Mouse (Mus musculus) forebrain, embryonic 15.5 days (tissue): ENCODE data around the gene Arhgap17. TPM values are rescaled to one million over a fixed set of nuclear protein-coding genes. Genes with fewer than 3 reads are reported as not detected.
A peak's percentile ranks its signal among the peaks of the same experiment; 100 is the strongest.

Source experiments
- ATAC-seq: fragments of 200-750 bp; cut with Nextera tagmentation; replicated peaks from 2 replicates; pipeline ENCODE4 v1.8.0; 2017; ENCODE audit warnings: mild to moderate bottlenecking, moderate TSS enrichment, moderate library complexity
- H3K27ac ChIP-seq: fragments of 300-500 bp; sonication (generic); replicated peaks from 2 replicates; pipeline ENCODE4 v1.5.1; 2015; ENCODE audit warnings: mild to moderate bottlenecking, inconsistent platforms
- H3K27me3 ChIP-seq: fragments of 300-500 bp; sonication (generic); 2 replicates; pipeline ENCODE4 v1.6.1; 2015; ENCODE audit warnings: inconsistent platforms
- H3K36me3 ChIP-seq: fragments of 300-500 bp; sonication (generic); 2 replicates; pipeline ENCODE4 v1.6.1; 2015; ENCODE audit warnings: mild to moderate bottlenecking, inconsistent platforms
- H3K4me1 ChIP-seq: fragments of 300-500 bp; sonication (generic); 2 replicates; pipeline ENCODE4 v1.6.1; 2015; ENCODE audit warnings: inconsistent platforms
- H3K4me2 ChIP-seq: fragments of 300-500 bp; sonication (generic); replicated peaks from 2 replicates; pipeline ENCODE4 v1.6.1; 2015; ENCODE audit warnings: mild to moderate bottlenecking, inconsistent platforms
- H3K4me3 ChIP-seq: fragments of 300-500 bp; sonication (generic); 2 replicates; pipeline ENCODE4 v1.5.1; 2015; ENCODE audit warnings: mild to moderate bottlenecking, inconsistent platforms
- H3K9ac ChIP-seq: fragments of 300-500 bp; sonication (generic); replicated peaks from 2 replicates; pipeline ENCODE4 v1.6.1; 2015; ENCODE audit warnings: mild to moderate bottlenecking, inconsistent platforms
- H3K9me3 ChIP-seq: fragments of 300-500 bp; sonication (generic); 2 replicates; pipeline ENCODE4 v1.6.1; 2016; ENCODE audit warnings: inconsistent platforms
- WGBS: fragments of 180-500 bp; shearing (Covaris S2); methylation state at CpG from one replicate; pipeline ENCODE4 v1.1.7; 2015; ENCODE audit warnings: mixed read lengths; 5-methylcytosine and 5-hydroxymethylcytosine counted together
- polyA plus RNA-seq: library from polyadenylated mRNA; unstranded; fragments of >200 nt; fragmentation: Nextera tagmentation; extraction: Ambion mirVana; gene quantifications from 2 replicates; pipeline ENCODE4 v1.2.1, GENCODE M21; 2015

The Arhgap17 gene
- polyA plus RNA-seq, 1 experiment from 2014 or later: 10.1 TPM

DNA sequence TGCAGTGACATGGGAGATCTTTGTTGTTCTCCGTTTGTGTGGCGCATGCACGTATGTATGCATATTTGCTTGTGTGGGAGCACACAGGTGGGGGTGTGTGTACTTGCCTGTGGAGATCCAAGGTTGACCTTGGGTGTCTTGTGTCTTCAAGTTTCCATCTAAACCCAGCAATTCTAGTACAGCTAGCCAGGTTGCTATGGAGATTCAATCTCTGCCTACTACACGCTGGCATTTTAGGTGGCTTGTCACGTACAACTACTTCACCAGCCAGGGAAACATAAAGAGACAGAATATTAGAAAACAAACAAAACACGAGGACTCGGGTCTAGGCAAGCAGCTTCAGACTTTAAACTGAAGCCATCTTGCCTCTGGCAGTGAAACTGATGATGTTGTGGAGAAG lies 116.3 kb downstream of the Arhgap17 start:
- Histone ChIP-seq H3K27ac (no peak overlapping the region), H3K4me3 (no peak overlapping the region), H3K4me2 (no peak overlapping the region), H3K4me1 (0 out of 2 replicates have a peak, but pooled peaks cover 2% of the 10 kb centered on the region), H3K36me3 (no peaks in the 10 kb centered on the region), H3K9me3 (no peaks in the 10 kb centered on the region), H3K9ac (no peak overlapping the region), H3K27me3 (no peaks in the 10 kb centered on the region)
- 66% methylated on average over 7 of the region's 7 CpGs for WGBS
- peak; percentile 35; the same call in 1 of the 2 replicates for ATAC-seq

DNA sequence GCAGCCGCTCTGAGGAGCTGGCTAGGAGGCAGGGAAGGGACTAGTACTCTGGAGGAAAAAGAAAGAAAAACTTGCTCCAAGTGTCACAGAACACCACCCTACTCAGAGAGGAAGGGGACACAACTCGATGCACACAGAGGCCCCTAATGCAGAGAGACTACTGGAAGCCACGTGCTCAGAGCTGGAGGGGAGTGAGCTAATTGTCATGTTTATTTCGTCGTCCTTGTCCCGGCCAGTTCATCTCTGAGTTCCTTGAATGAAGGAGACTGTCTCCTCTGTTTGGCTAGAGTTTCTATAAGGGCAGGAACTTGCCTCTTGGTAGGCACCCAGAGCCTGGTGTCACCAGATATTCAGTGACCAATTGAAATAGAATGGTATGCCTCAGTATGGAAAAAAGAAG lies 118.4 kb downstream of the Arhgap17 start:
- no peak for ATAC-seq
- no peaks in the 10 kb centered on the region for H3K36me3 ChIP-seq
- no peak overlapping the region for H3K27ac ChIP-seq
- H3K27me3 ChIP-seq: no peaks in the 10 kb centered on the region
- H3K4me2 ChIP-seq: no peak overlapping the region
- whole genome bisulfite sequencing: 52% methylated on average over 6 of the region's 6 CpGs
- H3K9me3 ChIP-seq: no peaks in the 10 kb centered on the region
- 0 out of 2 replicates have a peak, but pooled peaks cover 2% of the 10 kb centered on the region for H3K4me1 ChIP-seq
- H3K9ac ChIP-seq: no peak overlapping the region
- no peak overlapping the region for H3K4me3 ChIP-seq

DNA sequence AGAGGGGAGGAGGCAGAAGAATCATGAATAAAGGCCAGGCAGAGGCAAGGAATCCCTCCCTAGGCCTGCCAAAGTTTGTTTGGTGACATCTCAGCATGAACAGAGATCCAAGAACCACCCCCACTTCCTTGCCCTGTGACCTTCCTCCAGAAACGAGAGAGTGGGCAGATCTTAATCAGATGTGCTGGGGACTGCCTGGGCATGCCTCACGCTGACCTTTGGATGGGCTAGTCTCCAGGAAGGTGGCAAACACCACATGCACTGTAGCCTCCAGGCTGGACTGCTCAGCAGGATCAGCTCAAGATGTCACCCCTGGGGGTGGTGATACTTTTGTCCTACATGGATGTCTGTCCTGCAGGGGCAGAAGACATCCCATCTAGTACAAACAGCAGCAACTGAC lies 121.5 kb downstream of the Arhgap17 start:
- 71% methylated on average over 2 of the region's 2 CpGs for WGBS
- Histone ChIP-seq H3K9ac (no peak overlapping the region), H3K27me3 (no peaks in the 10 kb centered on the region), H3K27ac (no peak overlapping the region), H3K4me2 (no peak overlapping the region), H3K4me3 (no peak overlapping the region), H3K9me3 (no peaks in the 10 kb centered on the region), H3K4me1 (no peaks in the 10 kb centered on the region), H3K36me3 (no peaks in the 10 kb centered on the region)
- no peak for ATAC-seq

DNA sequence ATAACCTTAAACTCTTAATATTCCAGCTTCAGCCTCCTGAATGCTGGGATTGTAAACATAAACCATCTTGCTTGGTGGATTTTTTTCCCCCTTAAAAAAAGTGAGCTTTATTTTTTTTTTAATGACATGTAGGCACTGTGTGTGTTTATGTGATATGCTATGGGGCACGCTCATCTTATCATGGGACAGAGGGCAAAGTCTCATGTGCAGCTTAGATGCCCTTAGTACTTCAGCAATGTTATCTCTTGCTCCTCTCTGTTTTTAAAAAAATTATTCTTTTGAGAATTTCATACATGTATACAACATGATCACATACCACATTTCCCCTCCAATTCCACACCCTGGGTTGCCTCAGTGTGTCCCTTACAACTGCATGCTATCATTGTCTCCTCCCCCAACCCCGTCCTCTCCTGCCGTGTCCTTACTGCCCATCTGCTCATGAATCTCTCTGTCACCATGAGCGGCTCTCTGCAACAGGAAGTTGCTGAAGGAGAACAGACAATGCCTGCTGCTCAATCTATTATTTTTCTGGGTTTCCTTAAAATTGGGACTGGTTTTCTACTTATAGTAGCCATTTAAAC lies 123.1 kb downstream of the Arhgap17 start:
- ATAC-seq: no peak
- Histone ChIP-seq H3K4me3 (no peak overlapping the region), H3K36me3 (no peaks in the 10 kb centered on the region), H3K9ac (no peak overlapping the region), H3K4me2 (no peak overlapping the region), H3K4me1 (no peaks in the 10 kb centered on the region), H3K9me3 (no peaks in the 10 kb centered on the region), H3K27me3 (no peaks in the 10 kb centered on the region), H3K27ac (no peak overlapping the region)
- WGBS: 79% methylated on average over 4 of the region's 4 CpGs

DNA sequence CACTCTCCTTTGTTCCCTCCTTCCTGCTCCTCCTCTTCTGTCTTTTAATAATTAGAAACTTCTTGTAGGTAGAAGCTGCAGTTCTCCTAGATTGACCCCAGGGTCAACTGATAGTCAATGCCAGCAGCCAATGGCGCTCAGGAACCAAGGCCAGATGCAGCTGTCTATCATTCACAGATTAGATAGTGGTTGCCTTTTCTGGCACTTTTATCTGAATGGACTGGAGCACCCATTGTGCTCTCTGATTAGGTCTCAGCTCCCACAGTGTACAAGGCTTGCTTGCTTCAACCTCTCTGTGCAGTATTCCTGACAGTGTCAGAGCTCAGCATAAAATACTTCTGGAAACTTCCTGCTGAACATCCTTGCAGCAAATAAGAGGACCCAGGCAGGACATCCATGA lies 124.9 kb downstream of the Arhgap17 start:
- ATAC-seq: no peak
- Histone ChIP-seq H3K9me3 (no peaks in the 10 kb centered on the region), H3K4me2 (no peak overlapping the region), H3K36me3 (no peaks in the 10 kb centered on the region), H3K4me1 (no peaks in the 10 kb centered on the region), H3K4me3 (no peak overlapping the region), H3K9ac (no peak overlapping the region), H3K27me3 (no peaks in the 10 kb centered on the region), H3K27ac (no peak overlapping the region)
- WGBS: 83% methylated on average over 1 of the region's 1 CpGs

DNA sequence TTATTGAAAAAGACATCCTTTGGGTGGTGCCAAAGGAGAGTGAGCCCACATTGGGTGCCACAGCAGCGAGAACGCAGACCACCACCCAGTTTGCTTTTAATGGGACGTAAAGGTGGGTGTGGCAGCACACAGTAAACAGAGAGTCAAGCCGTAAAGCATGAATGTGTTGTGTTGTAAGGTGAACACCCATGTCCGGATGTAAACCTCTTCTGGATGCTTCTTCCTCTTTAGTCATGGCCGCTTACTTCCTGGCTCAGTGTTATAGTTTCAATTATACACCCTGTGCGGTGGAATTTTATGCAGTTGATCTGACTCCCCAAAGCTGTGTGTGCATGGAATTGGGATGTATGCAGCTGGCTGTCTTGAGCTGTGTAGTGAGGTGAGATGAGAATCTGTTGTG lies 127.5 kb downstream of the Arhgap17 start:
- Histone ChIP-seq H3K9me3 (no peaks in the 10 kb centered on the region), H3K27me3 (no peaks in the 10 kb centered on the region), H3K9ac (no peak overlapping the region), H3K36me3 (no peaks in the 10 kb centered on the region), H3K4me3 (no peak overlapping the region), H3K27ac (no peak overlapping the region), H3K4me2 (no peak overlapping the region), H3K4me1 (no peaks in the 10 kb centered on the region)
- no peak for ATAC-seq
- WGBS: 92% methylated on average over 7 of the region's 7 CpGs

DNA sequence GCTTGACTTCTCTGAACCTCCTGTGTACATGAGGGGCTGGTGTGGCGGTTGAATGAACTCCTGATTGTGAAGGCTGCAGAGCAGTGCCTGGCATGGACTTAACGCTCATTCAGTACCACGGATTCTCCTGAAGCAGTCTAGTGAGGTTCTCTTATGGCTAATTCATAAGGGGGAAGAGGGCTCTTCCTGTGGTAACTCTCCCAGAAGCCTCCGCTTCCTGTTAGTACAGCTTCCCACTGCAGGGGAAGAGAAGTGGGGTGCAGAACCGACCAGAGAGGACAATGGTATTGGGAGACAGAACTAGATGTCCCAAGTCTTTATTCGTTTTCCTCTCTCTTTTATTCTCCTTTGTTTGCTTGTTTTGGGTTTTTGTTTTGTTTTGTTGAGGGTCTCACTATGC lies 129.7 kb downstream of the Arhgap17 start:
- Histone ChIP-seq H3K36me3 (no peaks in the 10 kb centered on the region), H3K9ac (no peak overlapping the region), H3K4me1 (no peaks in the 10 kb centered on the region), H3K4me3 (no peak overlapping the region), H3K9me3 (no peaks in the 10 kb centered on the region), H3K4me2 (no peak overlapping the region), H3K27ac (no peak overlapping the region), H3K27me3 (no peaks in the 10 kb centered on the region)
- WGBS: 77% methylated on average over 6 of the region's 6 CpGs
- ATAC-seq: no peak

DNA sequence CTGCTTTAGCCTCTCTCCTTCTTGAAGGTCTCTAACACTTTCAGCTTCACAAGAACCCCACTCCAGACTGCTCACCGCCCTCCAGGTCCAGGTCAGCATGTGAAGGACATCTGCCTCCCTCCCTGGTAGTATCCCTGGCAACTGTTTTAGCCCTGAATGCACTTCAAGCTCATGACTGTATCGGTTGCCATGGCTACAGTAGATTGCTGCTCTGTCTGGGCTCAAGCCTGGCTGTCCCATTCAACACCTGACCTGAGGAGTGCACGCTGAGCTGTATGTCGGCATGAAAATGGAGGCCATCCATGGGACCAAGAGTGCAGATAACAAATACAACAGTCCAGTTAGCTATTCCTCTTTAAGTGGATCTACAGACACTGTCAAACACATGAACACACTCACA lies 131.1 kb downstream of the Arhgap17 start:
- ATAC-seq: peak; percentile 55; the same call in 1 of the 2 replicates
- no peaks in the 10 kb centered on the region for H3K36me3 ChIP-seq
- H3K9me3 ChIP-seq: no peaks in the 10 kb centered on the region
- no peak overlapping the region for H3K27ac ChIP-seq
- no peaks in the 10 kb centered on the region for H3K4me1 ChIP-seq
- no peak overlapping the region for H3K4me3 ChIP-seq
- WGBS: 73% methylated on average over 4 of the region's 4 CpGs
- H3K4me2 ChIP-seq: no peak overlapping the region
- H3K9ac ChIP-seq: no peak overlapping the region
- H3K27me3 ChIP-seq: no peaks in the 10 kb centered on the region

DNA sequence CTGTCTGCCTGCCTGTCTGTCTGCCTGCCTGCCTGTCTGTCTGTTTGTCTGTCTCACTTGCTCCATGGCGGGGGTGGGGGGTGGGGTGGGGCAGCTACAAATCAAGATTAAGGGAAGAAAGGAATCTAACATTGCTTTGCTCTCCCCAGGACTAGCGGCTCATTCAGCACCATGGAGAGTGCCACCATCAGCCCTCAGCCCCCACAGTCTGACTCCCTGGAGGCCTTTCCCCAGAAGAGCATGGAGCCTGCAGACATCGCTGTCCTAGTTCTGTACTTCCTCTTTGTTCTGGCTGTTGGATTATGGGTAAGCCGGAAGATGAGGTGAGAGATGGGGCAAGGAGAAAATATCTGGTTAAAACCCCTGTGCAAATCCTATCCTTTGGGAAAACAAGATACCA lies 134.3 kb downstream of the Arhgap17 start:
- 36% methylated on average over 4 of the region's 4 CpGs for WGBS
- Histone ChIP-seq H3K36me3 (no peaks in the 10 kb centered on the region), H3K27me3 (no peaks in the 10 kb centered on the region), H3K9me3 (no peaks in the 10 kb centered on the region), H3K9ac (no peak overlapping the region), H3K4me1 (no peaks in the 10 kb centered on the region), H3K27ac (no peak overlapping the region), H3K4me3 (no peak overlapping the region), H3K4me2 (no peak overlapping the region)
- no peak for ATAC-seq

Other genes with a start within 250 kb of the Arhgap17 start
- 52.7 and 54.7 TPM in 2 replicates for gene Tnrc6a, start 246.0 kb downstream of the Arhgap17 start, polyA plus RNA-seq
- 0.11 and 0.43 TPM in 2 replicates for gene Slc5a11, start 155.1 kb downstream of the Arhgap17 start, polyA plus RNA-seq
- 96.5 and 102 TPM in 2 replicates for gene Lcmt1, start 131 bp downstream of the Arhgap17 start, polyA plus RNA-seq
- gene Aqp8, start 92.4 kb upstream of the Arhgap17 start, polyA plus RNA-seq: not detected in 2 replicates
- 10.0 and 10.7 TPM in 2 replicates for gene Zkscan2, start 130.5 kb upstream of the Arhgap17 start, polyA plus RNA-seq